Mouse (Mus musculus) heart, embryonic 15.5 days (tissue): ENCODE measurements around the gene Vcan. TPM values are rescaled to one million over a fixed set of nuclear protein-coding genes. Genes with fewer than 3 reads are reported as not detected.

Source experiments
- ATAC-seq: fragments of 200-750 bp; cut with Nextera tagmentation; replicated peaks from 2 replicates; pipeline ENCODE4 v1.8.0; 2017; ENCODE audit warnings: low read depth, moderate TSS enrichment; ENCODE audit not compliant: insufficient number of reproducible peaks, insufficient read depth, low FRiP score
- H3K27ac ChIP-seq: fragments of 300-500 bp; sonication (generic); 2 replicates; pipeline ENCODE4 v1.5.1; 2015; ENCODE audit warnings: mild to moderate bottlenecking, inconsistent platforms
- H3K27me3 ChIP-seq: fragments of 300-500 bp; sonication (generic); 2 replicates; pipeline ENCODE4 v1.6.1; 2015; ENCODE audit warnings: inconsistent platforms
- H3K36me3 ChIP-seq: fragments of 300-500 bp; sonication (generic); 2 replicates; pipeline ENCODE4 v1.6.1; 2015; ENCODE audit warnings: mild to moderate bottlenecking, inconsistent platforms
- H3K4me1 ChIP-seq: fragments of 300-500 bp; sonication (generic); replicated peaks from 2 replicates; pipeline ENCODE4 v1.6.1; 2015; ENCODE audit warnings: inconsistent platforms
- H3K4me2 ChIP-seq: fragments of 300-500 bp; sonication (generic); 2 replicates; pipeline ENCODE4 v1.6.1; 2015; ENCODE audit warnings: inconsistent platforms, mild to moderate bottlenecking, moderate library complexity
- H3K4me3 ChIP-seq: fragments of 300-500 bp; sonication (generic); 2 replicates; pipeline ENCODE4 v1.5.1; 2015; ENCODE audit warnings: mild to moderate bottlenecking, inconsistent platforms
- H3K9ac ChIP-seq: fragments of 300-500 bp; sonication (generic); 2 replicates; pipeline ENCODE4 v1.6.1; 2015; ENCODE audit warnings: mild to moderate bottlenecking, inconsistent platforms
- H3K9me3 ChIP-seq: fragments of 300-500 bp; sonication (generic); replicated peaks from 2 replicates; pipeline ENCODE4 v1.6.1; 2016; ENCODE audit warnings: inconsistent platforms
- WGBS: fragments of 180-500 bp; shearing (Covaris S2); methylation state at CpG from one replicate; pipeline ENCODE4 v1.1.7; 2015; ENCODE audit warnings: mixed read lengths; 5-methylcytosine and 5-hydroxymethylcytosine counted together
- polyA plus RNA-seq: library from polyadenylated mRNA; unstranded; fragments of >200 nt; fragmentation: Nextera tagmentation; extraction: Ambion mirVana; gene quantifications from 2 replicates; pipeline ENCODE4 v1.2.1, GENCODE M21; 2015

The Vcan gene
- 49.3 and 49.4 TPM in 2 replicates for polyA plus RNA-seq

- Histone ChIP-seq H3K9me3 (no peaks in the 10 kb centered on the region), H3K4me1 (peaks cover 26% of the 10 kb centered on the region), H3K27me3 (no peaks in the 10 kb centered on the region), H3K4me3 (peak within 1 kb of the TSS; percentile 81), H3K4me2 (peak within 1 kb of the TSS; percentile 93), H3K36me3 (no peaks in the 10 kb centered on the region), H3K9ac (peak within 1 kb of the TSS; percentile 74), H3K27ac (peak within 1 kb of the TSS; percentile 96)
- ATAC-seq: peak; percentile 54
- under 1% methylated on average over 40 of the region's 40 CpGs for WGBS
These were observed at the start of gene Vcan for GRCm38 (mm10) chr13:89741766-89742685. Gene Vcan (minus strand): TSS chr13:89742509.

- Histone ChIP-seq H3K27me3 (no peaks in the 10 kb centered on the region), H3K4me1 (no peaks in the 10 kb centered on the region), H3K4me2 (no peak overlapping the region), H3K27ac (no peak overlapping the region), H3K36me3 (no peaks in the 10 kb centered on the region), H3K9ac (no peak overlapping the region), H3K4me3 (no peak overlapping the region), H3K9me3 (no peaks in the 10 kb centered on the region)
- 55% methylated on average over 5 of the region's 5 CpGs for WGBS
- no peak for ATAC-seq
These were observed 49.2 kb upstream of the Vcan start for GRCm38 (mm10) chr13:89791475-89791874.

GRCm38 (mm10) chr13:89782886-89783285 is 40.6 kb upstream of the Vcan start:
- H3K9ac ChIP-seq: no peak overlapping the region
- no peak overlapping the region for H3K4me2 ChIP-seq
- ATAC-seq: no peak
- H3K27me3 ChIP-seq: no peaks in the 10 kb centered on the region
- 57% methylated on average over 2 of the region's 2 CpGs for WGBS
- no peaks in the 10 kb centered on the region for H3K36me3 ChIP-seq
- H3K27ac ChIP-seq: no peak overlapping the region
- H3K4me1 ChIP-seq: no peaks in the 10 kb centered on the region
- H3K9me3 ChIP-seq: no peaks in the 10 kb centered on the region
- no peak overlapping the region for H3K4me3 ChIP-seq

GRCm38 (mm10) chr13:89780276-89780675 is 38.0 kb upstream of the Vcan start:
- H3K9ac ChIP-seq: no peak overlapping the region
- no peaks in the 10 kb centered on the region for H3K36me3 ChIP-seq
- H3K9me3 ChIP-seq: no peaks in the 10 kb centered on the region
- H3K4me3 ChIP-seq: no peak overlapping the region
- H3K27ac ChIP-seq: no peak overlapping the region
- ATAC-seq: no peak
- H3K4me1 ChIP-seq: 0 out of 2 replicates have a peak, but pooled peaks cover 5% of the 10 kb centered on the region
- no peaks in the 10 kb centered on the region for H3K27me3 ChIP-seq
- WGBS: 69% methylated on average over 3 of the region's 3 CpGs
- H3K4me2 ChIP-seq: no peak overlapping the region

GRCm38 (mm10) chr13:89779208-89779911 is 37.1 kb upstream of the Vcan start:
- no peak for ATAC-seq
- Histone ChIP-seq H3K4me2 (no peak overlapping the region), H3K36me3 (no peaks in the 10 kb centered on the region), H3K4me1 (0 out of 2 replicates have a peak, but pooled peaks cover 5% of the 10 kb centered on the region), H3K27me3 (no peaks in the 10 kb centered on the region), H3K4me3 (no peak overlapping the region), H3K9me3 (no peaks in the 10 kb centered on the region), H3K9ac (no peak overlapping the region), H3K27ac (no peak overlapping the region)
- WGBS: 62% methylated on average over 7 of the region's 7 CpGs

- no peak overlapping the region for H3K27ac ChIP-seq
- ATAC-seq: no peak
- no peaks in the 10 kb centered on the region for H3K36me3 ChIP-seq
- no peaks in the 10 kb centered on the region for H3K27me3 ChIP-seq
- H3K4me2 ChIP-seq: no peak overlapping the region
- no peak overlapping the region for H3K9ac ChIP-seq
- H3K4me3 ChIP-seq: no peak overlapping the region
- WGBS: 82% methylated on average over 1 of the region's 1 CpGs
- H3K9me3 ChIP-seq: no peaks in the 10 kb centered on the region
- 0 out of 2 replicates have a peak, but pooled peaks cover 5% of the 10 kb centered on the region for H3K4me1 ChIP-seq
These were observed 35.5 kb upstream of the Vcan start for GRCm38 (mm10) chr13:89777764-89778163.

GRCm38 (mm10) chr13:89777146-89777545 is 34.8 kb upstream of the Vcan start:
- no peaks in the 10 kb centered on the region for H3K9me3 ChIP-seq
- no peaks in the 10 kb centered on the region for H3K36me3 ChIP-seq
- ATAC-seq: no peak
- no peak overlapping the region for H3K27ac ChIP-seq
- no peak overlapping the region for H3K4me3 ChIP-seq
- H3K9ac ChIP-seq: no peak overlapping the region
- H3K27me3 ChIP-seq: no peaks in the 10 kb centered on the region
- H3K4me2 ChIP-seq: no peak overlapping the region
- H3K4me1 ChIP-seq: 0 out of 2 replicates have a peak, but pooled peaks cover 5% of the 10 kb centered on the region
- WGBS: 79% methylated on average over 1 of the region's 1 CpGs

GRCm38 (mm10) chr13:89766551-89766950 is 24.2 kb upstream of the Vcan start:
- Histone ChIP-seq H3K9me3 (no peaks in the 10 kb centered on the region), H3K27me3 (no peaks in the 10 kb centered on the region), H3K27ac (no peak overlapping the region), H3K4me3 (no peak overlapping the region), H3K4me1 (no peaks in the 10 kb centered on the region), H3K36me3 (no peaks in the 10 kb centered on the region), H3K9ac (no peak overlapping the region), H3K4me2 (no peak overlapping the region)
- 41% methylated on average over 1 of the region's 1 CpGs for WGBS
- ATAC-seq: no peak

- ATAC-seq: no peak
- no peak overlapping the region for H3K9ac ChIP-seq
- WGBS: 81% methylated on average over 3 of the region's 3 CpGs
- H3K36me3 ChIP-seq: no peaks in the 10 kb centered on the region
- no peaks in the 10 kb centered on the region for H3K9me3 ChIP-seq
- no peaks in the 10 kb centered on the region for H3K4me1 ChIP-seq
- no peak overlapping the region for H3K4me2 ChIP-seq
- no peaks in the 10 kb centered on the region for H3K27me3 ChIP-seq
- H3K27ac ChIP-seq: no peak overlapping the region
- no peak overlapping the region for H3K4me3 ChIP-seq
These were observed 23.7 kb upstream of the Vcan start for GRCm38 (mm10) chr13:89765966-89766365.

- Histone ChIP-seq H3K27me3 (no peaks in the 10 kb centered on the region), H3K36me3 (no peaks in the 10 kb centered on the region), H3K9ac (no peak overlapping the region), H3K4me1 (peaks cover 6% of the 10 kb centered on the region; the same call in 1 of the 2 replicates), H3K4me2 (no peak overlapping the region), H3K4me3 (no peak overlapping the region), H3K27ac (no peak overlapping the region), H3K9me3 (no peaks in the 10 kb centered on the region)
- 87% methylated on average over 3 of the region's 3 CpGs for WGBS
- no peak for ATAC-seq
These were observed 20.0 kb upstream of the Vcan start for GRCm38 (mm10) chr13:89762339-89762738.

GRCm38 (mm10) chr13:89756347-89756746 is 14.0 kb upstream of the Vcan start:
- Histone ChIP-seq H3K9ac (no peak overlapping the region), H3K9me3 (no peaks in the 10 kb centered on the region)

More at GRCm38 (mm10) chr13:89756347-89756746, 14.0 kb upstream of the Vcan start:
- H3K27ac ChIP-seq: no peak overlapping the region
- H3K36me3 ChIP-seq: no peaks in the 10 kb centered on the region
- peaks cover 6% of the 10 kb centered on the region; the same call in 1 of the 2 replicates for H3K4me1 ChIP-seq
- H3K4me3 ChIP-seq: no peak overlapping the region
- no peak for ATAC-seq
- no peaks in the 10 kb centered on the region for H3K27me3 ChIP-seq
- no peak overlapping the region for H3K4me2 ChIP-seq
